Mouse (Mus musculus) liver, adult 2 months (tissue): ENCODE results near the gene Spen. TPM values are rescaled to one million over a fixed set of nuclear protein-coding genes. Genes with fewer than 3 reads are reported as not detected.

Source experiments
- DNase-seq: peaks from one replicate; pipeline ENCODE4 v3.0.0-alpha.2; 2011; ENCODE audit warnings: low read depth, low spot score; ENCODE audit errors: extremely low read depth
- H3K27ac ChIP-seq: fragments of 200-500 bp; replicated peaks from 2 replicates; pipeline ENCODE4 v1.5.1; 2012; ENCODE audit warnings: low read depth, mild to moderate bottlenecking, control low read depth, inconsistent platforms, low read length; ENCODE audit not compliant: insufficient read depth
- H3K27me3 ChIP-seq: fragments of 200-500 bp; 2 replicates; pipeline ENCODE4 v1.6.1; 2012; ENCODE audit warnings: mild to moderate bottlenecking, moderate library complexity, low read length, inconsistent platforms; ENCODE audit not compliant: control insufficient read depth, insufficient read depth
- H3K36me3 ChIP-seq: fragments of 200-500 bp; 2 replicates; pipeline ENCODE4 v1.6.1; 2012; ENCODE audit warnings: low read length, inconsistent platforms; ENCODE audit not compliant: control insufficient read depth, insufficient read depth
- H3K4me1 ChIP-seq: fragments of 200-500 bp; 2 replicates; pipeline ENCODE4 v1.6.1; 2011; ENCODE audit warnings: low read length; ENCODE audit not compliant: control insufficient read depth, insufficient read depth
- H3K4me3 ChIP-seq: fragments of 200-500 bp; 2 replicates; pipeline ENCODE4 v1.5.1; 2011; ENCODE audit warnings: low read depth, mild to moderate bottlenecking, control low read depth, low read length, moderate library complexity; ENCODE audit not compliant: insufficient read depth
- H3K79me2 ChIP-seq: fragments of 200-500 bp; 2 replicates; pipeline ENCODE4 v1.6.1; 2012; ENCODE audit warnings: inconsistent platforms, mild to moderate bottlenecking, low read length, moderate library complexity; ENCODE audit not compliant: control insufficient read depth, insufficient read depth
- H3K9ac ChIP-seq: fragments of 200-500 bp; 2 replicates; pipeline ENCODE4 v1.6.1; 2012; ENCODE audit warnings: low read depth, mild to moderate bottlenecking, control low read depth, inconsistent platforms, low read length
- CTCF ChIP-seq: fragments of 200-500 bp; IDR thresholded peaks from 2 replicates; pipeline ENCODE4 v1.5.1; 2011; ENCODE audit warnings: low read depth, low read length, control low read depth
- POLR2A ChIP-seq: fragments of 200-500 bp; IDR thresholded peaks from 2 replicates; pipeline ENCODE4 v1.6.1; 2011; ENCODE audit warnings: low read length, control low read depth; ENCODE audit not compliant: insufficient read depth; ENCODE audit errors: extremely low read depth
- WGBS: fragments of 180-500 bp; shearing (Covaris S2); methylation state at CpG from one replicate; pipeline ENCODE4 v1.1.7; 2018; 5-methylcytosine and 5-hydroxymethylcytosine counted together
- polyA plus RNA-seq: library from polyadenylated mRNA; depleted of rRNA; stranded (reverse); fragments of >200 nt; gene quantifications from 2 replicates; pipeline ENCODE4 v1.2.3, GENCODE M21; 2012
- total RNA-seq: library from RNA; depleted of rRNA; stranded (reverse); fragments of >200 nt; gene quantifications from 2 replicates; pipeline ENCODE4 v1.2.3, GENCODE M21; 2014

Gene Spen
- total and polyA plus RNA-seq, 2 experiments = 7.5 to 8.1 TPM

- no peak for DNase-seq
- Histone ChIP-seq H3K36me3 (peaks cover 2% of the 10 kb centered on the region; the same call in 1 of the 2 replicates), H3K9ac (no peak overlapping the region), H3K79me2 (peaks cover 50% of the 10 kb centered on the region), H3K4me3 (no peak overlapping the region), H3K27me3 (no peaks in the 10 kb centered on the region), H3K27ac (no peak overlapping the region; the same call in 1 of the 2 replicates), H3K4me1 (peaks cover 13% of the 10 kb centered on the region)
- TF ChIP-seq CTCF (no peak), POLR2A (no peak)
- 70% methylated on average over 6 of the region's 6 CpGs for WGBS
These were observed 26.3 kb downstream of the Spen start for GRCm38 (mm10) chr4:141512145-141512544.

GRCm38 (mm10) chr4:141510457-141510856 is 27.9 kb downstream of the Spen start:
- Histone ChIP-seq H3K9ac (no peak overlapping the region), H3K27me3 (no peaks in the 10 kb centered on the region), H3K4me3 (no peak overlapping the region), H3K27ac (no peak overlapping the region), H3K36me3 (no peaks in the 10 kb centered on the region), H3K79me2 (peaks cover 44% of the 10 kb centered on the region), H3K4me1 (peaks cover 22% of the 10 kb centered on the region)
- TF ChIP-seq CTCF = no peak
- TF ChIP-seq POLR2A = no peak
- DNase-seq = no peak
- 82% methylated on average over 13 of the region's 13 CpGs for WGBS

GRCm38 (mm10) chr4:141506893-141507292 is 31.5 kb downstream of the Spen start:
- peaks cover 16% of the 10 kb centered on the region for H3K4me1 ChIP-seq
- DNase-seq = peak; percentile 56
- WGBS = 47% methylated on average over 10 of the region's 10 CpGs
- no peak overlapping the region for H3K4me3 ChIP-seq
- no peaks in the 10 kb centered on the region for H3K27me3 ChIP-seq
- TF ChIP-seq POLR2A = no peak
- peak; percentile 67 for TF ChIP-seq CTCF
- peak overlapping the region; percentile 68 for H3K27ac ChIP-seq
- H3K36me3 ChIP-seq = no peaks in the 10 kb centered on the region
- peaks cover 54% of the 10 kb centered on the region for H3K79me2 ChIP-seq
- peak overlapping the region; percentile 15; the same call in 1 of the 2 replicates for H3K9ac ChIP-seq

GRCm38 (mm10) chr4:141506352-141506751 is 32.0 kb downstream of the Spen start:
- peaks cover 53% of the 10 kb centered on the region for H3K79me2 ChIP-seq
- peak; percentile 95 for DNase-seq
- WGBS = 1% methylated on average over 10 of the region's 10 CpGs
- H3K27me3 ChIP-seq = no peaks in the 10 kb centered on the region
- H3K4me3 ChIP-seq = no peak overlapping the region
- no peak for TF ChIP-seq CTCF
- no peak for TF ChIP-seq POLR2A
- H3K36me3 ChIP-seq = no peaks in the 10 kb centered on the region
- no peak overlapping the region for H3K9ac ChIP-seq
- peaks cover 18% of the 10 kb centered on the region for H3K4me1 ChIP-seq
- peak overlapping the region; percentile 68 for H3K27ac ChIP-seq

GRCm38 (mm10) chr4:141505810-141506209 is 32.6 kb downstream of the Spen start:
- Histone ChIP-seq H3K9ac (no peak overlapping the region), H3K4me1 (peaks cover 16% of the 10 kb centered on the region), H3K27ac (0 out of 2 replicates have a peak overlapping the region, but pooled peaks have one; percentile 27), H3K79me2 (peaks cover 52% of the 10 kb centered on the region), H3K36me3 (no peaks in the 10 kb centered on the region), H3K27me3 (no peaks in the 10 kb centered on the region), H3K4me3 (no peak overlapping the region)
- DNase-seq = peak; percentile 37
- 52% methylated on average over 11 of the region's 11 CpGs for WGBS
- no peak for TF ChIP-seq CTCF
- TF ChIP-seq POLR2A = no peak

- H3K79me2 ChIP-seq = peaks cover 50% of the 10 kb centered on the region
- no peak for DNase-seq
- H3K27ac ChIP-seq = no peak overlapping the region
- H3K27me3 ChIP-seq = no peaks in the 10 kb centered on the region
- H3K9ac ChIP-seq = no peak overlapping the region
- H3K4me3 ChIP-seq = no peak overlapping the region
- TF ChIP-seq CTCF (no peak), POLR2A (no peak)
- WGBS = 95% methylated on average over 4 of the region's 4 CpGs
- no peaks in the 10 kb centered on the region for H3K36me3 ChIP-seq
- peaks cover 13% of the 10 kb centered on the region for H3K4me1 ChIP-seq
These were observed 33.9 kb downstream of the Spen start for GRCm38 (mm10) chr4:141504471-141504870.
